Mouse (Mus musculus) thymus, adult 2 months (tissue): Measurements from ENCODE around the gene 9630041A04Rik. TPM values are rescaled to one million over a fixed set of nuclear protein-coding genes. Genes with fewer than 3 reads are reported as not detected.

Source experiments
- DNase-seq: peaks from one replicate; pipeline ENCODE4 v3.0.0; 2021
- H3K27ac ChIP-seq: fragments of 200-500 bp; 2 replicates; pipeline ENCODE4 v1.5.1; 2012; ENCODE audit warnings: low read length, control low read depth; ENCODE audit not compliant: control insufficient read depth, insufficient read depth
- H3K27me3 ChIP-seq: fragments of 200-500 bp; 2 replicates; pipeline ENCODE4 v1.6.1; 2012; ENCODE audit warnings: mild to moderate bottlenecking, low read length, moderate library complexity, mixed read lengths; ENCODE audit not compliant: control insufficient read depth, insufficient read depth
- H3K36me3 ChIP-seq: fragments of 200-500 bp; 2 replicates; pipeline ENCODE4 v1.6.1; 2012; ENCODE audit warnings: mild to moderate bottlenecking, low read length, moderate library complexity; ENCODE audit not compliant: control insufficient read depth, insufficient read depth
- H3K4me1 ChIP-seq: fragments of 200-500 bp; replicated peaks from 2 replicates; pipeline ENCODE4 v1.6.1; 2012; ENCODE audit warnings: low read length; ENCODE audit not compliant: control insufficient read depth, insufficient read depth
- H3K4me3 ChIP-seq: fragments of 200-500 bp; 2 replicates; pipeline ENCODE4 v1.5.1; 2012; ENCODE audit warnings: mild to moderate bottlenecking, low read length, control low read depth, moderate library complexity; ENCODE audit not compliant: control insufficient read depth, insufficient read depth
- CTCF ChIP-seq: fragments of 200-500 bp; IDR thresholded peaks from 2 replicates; pipeline ENCODE4 v1.5.1; 2012; ENCODE audit warnings: mild to moderate bottlenecking, control low read depth, low read length, moderate library complexity, borderline replicate concordance; ENCODE audit not compliant: control insufficient read depth, poor library complexity, insufficient read depth; ENCODE audit errors: extremely low read depth
- POLR2A ChIP-seq: fragments of 200-500 bp; IDR thresholded peaks from 2 replicates; pipeline ENCODE4 v1.6.1; 2012; ENCODE audit warnings: mild to moderate bottlenecking, low read length, control low read depth, moderate library complexity; ENCODE audit not compliant: control insufficient read depth, poor library complexity, insufficient read depth; ENCODE audit errors: extremely low read depth
- WGBS: fragments of 180-500 bp; shearing (Covaris S2); methylation state at CpG from one replicate; pipeline ENCODE4 v1.1.7; 2018; 5-methylcytosine and 5-hydroxymethylcytosine counted together
- polyA plus RNA-seq: library from polyadenylated mRNA; depleted of rRNA; stranded (reverse); fragments of >200 nt; gene quantifications from 2 replicates; pipeline ENCODE4 v1.2.3, GENCODE M21; 2012

The 9630041A04Rik gene
- polyA plus RNA-seq, 1 experiment = not detected

GRCm38 (mm10) chr9:101897851-101898250 lies 36.2 kb downstream of the 9630041A04Rik start:
- Histone ChIP-seq H3K27me3 (no peaks in the 10 kb centered on the region), H3K4me1 (no peaks in the 10 kb centered on the region), H3K36me3 (no peaks in the 10 kb centered on the region), H3K27ac (no peak overlapping the region), H3K4me3 (no peak overlapping the region)
- DNase-seq = no peak
- 96% methylated on average over 1 of the region's 1 CpGs for WGBS
- no peak for TF ChIP-seq CTCF
- no peak for TF ChIP-seq POLR2A

- H3K27me3 ChIP-seq = no peaks in the 10 kb centered on the region
- H3K4me1 ChIP-seq = no peaks in the 10 kb centered on the region
- TF ChIP-seq CTCF = no peak
- no peak for TF ChIP-seq POLR2A
- no peak overlapping the region for H3K27ac ChIP-seq
- WGBS = 86% methylated on average over 3 of the region's 3 CpGs
- H3K4me3 ChIP-seq = no peak overlapping the region
- no peak for DNase-seq
- H3K36me3 ChIP-seq = no peaks in the 10 kb centered on the region
Measured at GRCm38 (mm10) chr9:101903406-101903805, 41.8 kb downstream of the 9630041A04Rik start.

GRCm38 (mm10) chr9:101907747-101908255 lies 46.2 kb downstream of the 9630041A04Rik start:
- no peak overlapping the region for H3K27ac ChIP-seq
- 80% methylated on average over 6 of the region's 6 CpGs for whole genome bisulfite sequencing
- no peak overlapping the region for H3K4me3 ChIP-seq
- TF ChIP-seq POLR2A (no peak), CTCF (no peak)
- DNase-seq = no peak
- no peaks in the 10 kb centered on the region for H3K36me3 ChIP-seq
- H3K4me1 ChIP-seq = no peaks in the 10 kb centered on the region
- H3K27me3 ChIP-seq = no peaks in the 10 kb centered on the region

GRCm38 (mm10) chr9:101908849-101909248 lies 47.2 kb downstream of the 9630041A04Rik start:
- Histone ChIP-seq H3K27me3 (no peaks in the 10 kb centered on the region), H3K4me1 (no peaks in the 10 kb centered on the region), H3K27ac (no peak overlapping the region), H3K36me3 (no peaks in the 10 kb centered on the region), H3K4me3 (no peak overlapping the region)
- DNase-seq = no peak
- TF ChIP-seq CTCF = no peak
- no peak for TF ChIP-seq POLR2A
- WGBS = 82% methylated on average over 5 of the region's 5 CpGs

GRCm38 (mm10) chr9:101909491-101909890 lies 47.9 kb downstream of the 9630041A04Rik start:
- no peak for TF ChIP-seq CTCF
- no peaks in the 10 kb centered on the region for H3K27me3 ChIP-seq
- no peaks in the 10 kb centered on the region for H3K4me1 ChIP-seq
- no peak overlapping the region for H3K4me3 ChIP-seq
- WGBS = 94% methylated on average over 4 of the region's 4 CpGs
- no peaks in the 10 kb centered on the region for H3K36me3 ChIP-seq
- no peak for DNase-seq
- H3K27ac ChIP-seq = no peak overlapping the region

- Histone ChIP-seq H3K36me3 (no peaks in the 10 kb centered on the region), H3K4me3 (no peak overlapping the region), H3K27me3 (no peaks in the 10 kb centered on the region), H3K4me1 (no peaks in the 10 kb centered on the region), H3K27ac (no peak overlapping the region)
- TF ChIP-seq POLR2A = no peak
- DNase-seq = no peak
- 82% methylated on average over 9 of the region's 9 CpGs for WGBS
Measured at GRCm38 (mm10) chr9:101911176-101911866, 49.7 kb downstream of the 9630041A04Rik start.

GRCm38 (mm10) chr9:101915082-101915481 lies 53.4 kb downstream of the 9630041A04Rik start:
- TF ChIP-seq POLR2A = no peak
- no peak for TF ChIP-seq CTCF

More at GRCm38 (mm10) chr9:101915082-101915481, 53.4 kb downstream of the 9630041A04Rik start:
- Histone ChIP-seq H3K27me3 (no peaks in the 10 kb centered on the region), H3K4me3 (no peak overlapping the region), H3K36me3 (no peaks in the 10 kb centered on the region), H3K27ac (no peak overlapping the region), H3K4me1 (no peaks in the 10 kb centered on the region)
- WGBS = 96% methylated on average over 2 of the region's 2 CpGs
- no peak for DNase-seq
